Mouse (Mus musculus): Measurements from ENCODE around the gene Slc4a1.

DNA sequence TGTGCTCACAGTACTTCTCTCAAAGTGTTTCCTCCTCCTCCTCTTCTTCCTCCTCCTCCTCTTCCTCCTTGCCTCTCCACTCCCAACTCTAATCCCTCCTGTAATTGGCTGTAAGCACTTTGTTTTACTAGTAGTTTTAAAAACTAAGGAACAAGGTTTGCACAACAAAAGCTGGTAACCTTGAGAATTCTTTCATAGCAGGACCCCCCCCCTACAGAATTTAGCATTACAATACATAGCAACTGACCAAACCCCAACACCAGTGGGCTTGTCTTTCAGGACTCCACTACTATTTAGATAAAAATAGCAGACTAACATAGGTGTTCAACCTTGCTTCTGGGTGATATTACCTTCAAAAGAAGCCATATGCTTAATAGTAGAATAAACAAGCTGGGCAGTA, 36.5 kb downstream of the Slc4a1 start:
- TF ChIP-seq EP300 (IDR thresholded peaks at IDR 0.05; ENCODE audit: insufficient read depth, low read depth, low read length): no peak
- no peak for TF ChIP-seq POLR2A (IDR thresholded peaks at IDR 0.05; ENCODE audit: insufficient read depth, low read depth, low read length)
- TF ChIP-seq CTCF (IDR thresholded peaks at IDR 0.05): no peak

Measured in heart, adult 2 months (tissue).